Mouse (Mus musculus) CH12.LX (cell line): ENCODE measurements around the gene Med18. TPM values are rescaled to one million over a fixed set of nuclear protein-coding genes. Genes with fewer than 3 reads are reported as not detected.
A peak's percentile ranks its signal among the peaks of the same experiment; 100 is the strongest.

ENCODE experiments used
- DNase-seq: peaks from one replicate; pipeline ENCODE4 v3.0.0-alpha.2; 2013; ENCODE audit errors: extremely low read depth
- H3K27ac ChIP-seq: 2 replicates; pipeline ENCODE4 v1.5.1; 2012; ENCODE audit warnings: low read depth, mild to moderate bottlenecking, control low read depth, moderate library complexity; ENCODE audit not compliant: insufficient read depth
- H3K27me3 ChIP-seq: replicated peaks from 2 replicates; pipeline ENCODE3; 2012; ENCODE audit warnings: inconsistent platforms
- H3K36me3 ChIP-seq, 2 experiments: replicated peaks in 1 of 2; 2 replicates each; pipeline versions ENCODE3 to v1.6.1; 2012; ENCODE audit warnings: inconsistent platforms in 1 of 2, low read length in 1 of 2, mild to moderate bottlenecking in 1 of 2, mixed read lengths in 1 of 2, moderate library complexity in 1 of 2; ENCODE audit not compliant: control insufficient read depth in 1 of 2, insufficient read depth in 1 of 2
- H3K4me1 ChIP-seq, 2 experiments: 2 replicates each; pipeline ENCODE4 v1.6.1; 2012; ENCODE audit warnings: inconsistent platforms in 1 of 2, moderate library complexity in 1 of 2; ENCODE audit not compliant: insufficient read depth in 2 of 2, control insufficient read depth in 1 of 2
- H3K4me2 ChIP-seq: 2 replicates; pipeline ENCODE4 v1.6.1; 2012; ENCODE audit warnings: low read depth, mild to moderate bottlenecking, control low read depth; ENCODE audit not compliant: poor library complexity, insufficient read depth, severe bottlenecking
- H3K4me3 ChIP-seq, 3 experiments: fragments of 150-350 bp in 1 of 3; sonication (generic) in 1 of 3; replicated peaks in 1 of 3; 2 replicates each; pipeline versions ENCODE3 to v1.5.1; 2011 to 2012; ENCODE audit warnings: low read depth in 2 of 3, low read length in 2 of 3, mild to moderate bottlenecking in 2 of 3, moderate library complexity in 2 of 3, control low read depth in 1 of 3, improper control_type of control experiment in 1 of 3, inconsistent platforms in 1 of 3, mixed read lengths in 1 of 3; ENCODE audit not compliant: poor library complexity in 1 of 3
- H3K79me2 ChIP-seq: replicated peaks from 2 replicates; pipeline ENCODE4 v1.6.1; 2012; ENCODE audit warnings: mild to moderate bottlenecking, moderate library complexity; ENCODE audit not compliant: control insufficient read depth, poor library complexity, insufficient read depth, severe bottlenecking; ENCODE audit errors: extremely low read depth
- H3K9ac ChIP-seq: 2 replicates; pipeline ENCODE4 v1.6.1; 2012; ENCODE audit warnings: low read depth, mild to moderate bottlenecking, control low read depth, moderate library complexity; ENCODE audit not compliant: insufficient read depth
- H3K9me3 ChIP-seq: replicated peaks from 2 replicates; pipeline ENCODE3; 2012; ENCODE audit warnings: low read length, inconsistent platforms, mixed read lengths
- GABPA ChIP-seq: IDR thresholded peaks from 2 replicates; pipeline ENCODE4 v1.6.1; 2012; ENCODE audit warnings: low read depth, low read length, improper control_type of control experiment, inconsistent platforms; ENCODE audit not compliant: insufficient replicate concordance
- HCFC1 ChIP-seq: IDR thresholded peaks from 2 replicates; pipeline ENCODE4 v1.6.1; 2012; ENCODE audit warnings: low read depth, mild to moderate bottlenecking, inconsistent platforms, low read length, improper control_type of control experiment
- IRF4 ChIP-seq: IDR thresholded peaks from 2 replicates; pipeline ENCODE4 v1.6.1; 2014; ENCODE audit warnings: low read depth, mild to moderate bottlenecking, inconsistent platforms, low read length, improper control_type of control experiment
- JUN ChIP-seq: IDR thresholded peaks from 2 replicates; pipeline ENCODE4 v1.6.1; 2011; ENCODE audit warnings: low read depth, mild to moderate bottlenecking, low read length, improper control_type of control experiment, moderate library complexity; ENCODE audit not compliant: insufficient read depth
- JUND ChIP-seq: conservative IDR thresholded peaks from 2 replicates; pipeline ENCODE4 v1.6.1; 2011; ENCODE audit warnings: low read depth, low read length, improper control_type of control experiment
- KAT2A ChIP-seq: IDR thresholded peaks from 2 replicates; pipeline ENCODE4 v1.6.1; 2012; ENCODE audit warnings: low read length, improper control_type of control experiment, inconsistent platforms; ENCODE audit not compliant: insufficient replicate concordance
- MAFK ChIP-seq: IDR thresholded peaks from 2 replicates; pipeline ENCODE4 v1.6.1; 2011; ENCODE audit warnings: low read length, improper control_type of control experiment; ENCODE audit not compliant: insufficient replicate concordance
- PAX5 ChIP-seq: IDR thresholded peaks from 2 replicates; pipeline ENCODE4 v1.6.1; 2012; ENCODE audit warnings: low read length, inconsistent platforms, mixed read lengths
- SMC3 ChIP-seq: IDR thresholded peaks from 2 replicates; pipeline ENCODE4 v1.6.1; 2011; ENCODE audit warnings: low read depth, low read length, improper control_type of control experiment
- TBP ChIP-seq: conservative IDR thresholded peaks from 2 replicates; pipeline ENCODE4 v1.6.1; 2011; ENCODE audit warnings: low read depth, low read length, improper control_type of control experiment
- ZC3H11A ChIP-seq: IDR thresholded peaks from 2 replicates; pipeline ENCODE4 v1.6.1; 2012; ENCODE audit warnings: low read depth, mild to moderate bottlenecking, inconsistent platforms, low read length, improper control_type of control experiment
- ZNF384 ChIP-seq: IDR thresholded peaks from 2 replicates; pipeline ENCODE4 v1.6.1; 2012; ENCODE audit warnings: low read depth, low read length, improper control_type of control experiment, inconsistent platforms
- dilution Hi-C: fragments of 300-500 bp; cut with MboI; formaldehyde crosslinking; loops from 2 replicates; pipeline ENCODE4 v1.14.3; 2020; ENCODE audit warnings: low sequenced_read_pairs; ENCODE audit not compliant: extremely low pct_unique_long_range_greater_than_20kb, extremely low pct_ligation_motif_present
- in situ Hi-C: fragments of 300-500 bp; cut with MboI; formaldehyde crosslinking; loops from 3 replicates; pipeline ENCODE4 v1.14.3; 2019; ENCODE audit warnings: low sequenced_read_pairs, low pct_ligation_motif_present, low pct_unique_long_range_greater_than_20kb, mixed read lengths
- polyA plus RNA-seq: library from polyadenylated mRNA; unstranded; fragments of >175 nt; gene quantifications from 2 replicates; pipeline ENCODE4 v1.2.1, GENCODE M21; 2012; ENCODE audit warnings: low read depth; ENCODE audit not compliant: insufficient read length
- total RNA-seq, 2 experiments: library from RNA; depleted of rRNA; stranded (reverse); fragments of 300-350 nt in 1 of 2; fragments of >200 nt in 1 of 2; gene quantifications; 2 replicates each; pipeline ENCODE4 v1.2.3; 2012 to 2014

Med18 gene
- total and polyA plus RNA-seq, 3 experiments, result 12.7 to 17.6 (median 15.5) TPM

GRCm38 (mm10) chr4:132444516-132444915 lies 19.2 kb downstream of the Med18 start:
- Histone ChIP-seq H3K27me3 (no peaks in the 10 kb centered on the region), H3K36me3 (no peaks in the 10 kb centered on the region), H3K4me2 (no peak overlapping the region), H3K79me2 (no peaks in the 10 kb centered on the region), H3K9ac (no peak overlapping the region), H3K27ac (no peak overlapping the region), H3K9me3 (no peaks in the 10 kb centered on the region), H3K4me1 (no peaks in the 10 kb centered on the region), H3K4me3 (no peak overlapping the region)
- TF ChIP-seq GABPA, result no peak
- TF ChIP-seq IRF4, result no peak
- TF ChIP-seq SMC3, result no peak
- no peak for TF ChIP-seq ZC3H11A
- TF ChIP-seq HCFC1, result no peak
- TF ChIP-seq TBP, result no peak
- no peak for DNase-seq
- dilution Hi-C loops (no loop called here), in situ Hi-C loops (no loop called here)

- Histone ChIP-seq H3K27me3 (no peaks in the 10 kb centered on the region), H3K9ac (no peak overlapping the region), H3K9me3 (no peaks in the 10 kb centered on the region), H3K27ac (no peak overlapping the region), H3K4me2 (no peak overlapping the region), H3K79me2 (no peaks in the 10 kb centered on the region), H3K4me3 (no peak overlapping the region), H3K36me3 (no peaks in the 10 kb centered on the region), H3K4me1 (peaks cover 0 to 3% of the 10 kb centered on the region in 2 experiments; a peak in 1 of 4 replicates)
- in situ Hi-C loops, result no loop called here
- dilution Hi-C loops, result no loop called here
- TF ChIP-seq JUN, result no peak
- no peak for TF ChIP-seq JUND
- no peak for TF ChIP-seq KAT2A
- TF ChIP-seq MAFK, result no peak; the same call in 1 of the 2 replicates
- TF ChIP-seq HCFC1, result no peak
- no peak for DNase-seq
These were observed 25.9 kb downstream of the Med18 start for GRCm38 (mm10) chr4:132437857-132438256.

- in situ Hi-C loops (no loop called here), dilution Hi-C loops (no loop called here)
- Histone ChIP-seq H3K36me3 (no peaks in the 10 kb centered on the region), H3K9ac (no peak overlapping the region), H3K4me3 (no peak overlapping the region), H3K79me2 (no peaks in the 10 kb centered on the region), H3K4me1 (peaks cover 0 to 3% of the 10 kb centered on the region in 2 experiments; a peak in 1 of 4 replicates), H3K4me2 (no peak overlapping the region), H3K27ac (no peak overlapping the region), H3K27me3 (peaks cover 16% of the 10 kb centered on the region), H3K9me3 (no peaks in the 10 kb centered on the region)
- TF ChIP-seq ZNF384 (peak; percentile 78), PAX5 (no peak)
- no peak for DNase-seq
These were observed 30.9 kb downstream of the Med18 start for GRCm38 (mm10) chr4:132432717-132433372.
